Mouse (Mus musculus) neural tube, embryonic 13.5 days (tissue): ENCODE measurements around the gene Hnrnpa3. TPM values are rescaled to one million over a fixed set of nuclear protein-coding genes. Genes with fewer than 3 reads are reported as not detected.

Source experiments
- ATAC-seq: fragments of 200-750 bp; cut with Nextera tagmentation; 2 replicates; pipeline ENCODE4 v1.8.0; 2017; ENCODE audit warnings: low read depth, mild to moderate bottlenecking, moderate TSS enrichment, moderate library complexity
- H3K27ac ChIP-seq: fragments of 300-500 bp; sonication (generic); replicated peaks from 2 replicates; pipeline ENCODE4 v1.5.1; 2015; ENCODE audit warnings: moderate library complexity, mild to moderate bottlenecking, inconsistent platforms
- H3K27me3 ChIP-seq: fragments of 300-500 bp; sonication (generic); 2 replicates; pipeline ENCODE4 v1.6.1; 2015; ENCODE audit warnings: mild to moderate bottlenecking, inconsistent platforms
- H3K36me3 ChIP-seq: fragments of 300-500 bp; sonication (generic); 2 replicates; pipeline ENCODE4 v1.6.1; 2015; ENCODE audit warnings: mild to moderate bottlenecking, inconsistent platforms
- H3K4me1 ChIP-seq: fragments of 300-500 bp; sonication (generic); replicated peaks from 2 replicates; pipeline ENCODE4 v1.6.1; 2015; ENCODE audit warnings: inconsistent platforms
- H3K4me2 ChIP-seq: fragments of 300-500 bp; sonication (generic); 2 replicates; pipeline ENCODE4 v1.6.1; 2015; ENCODE audit warnings: inconsistent platforms, mild to moderate bottlenecking, moderate library complexity
- H3K4me3 ChIP-seq: fragments of 300-500 bp; sonication (generic); 2 replicates; pipeline ENCODE4 v1.5.1; 2015; ENCODE audit warnings: mild to moderate bottlenecking, inconsistent platforms
- H3K9ac ChIP-seq: fragments of 300-500 bp; sonication (generic); 2 replicates; pipeline ENCODE4 v1.6.1; 2015; ENCODE audit warnings: moderate library complexity, mild to moderate bottlenecking, inconsistent platforms
- H3K9me3 ChIP-seq: fragments of 300-500 bp; sonication (generic); 2 replicates; pipeline ENCODE4 v1.6.1; 2016; ENCODE audit warnings: inconsistent platforms
- WGBS: fragments of 180-500 bp; shearing (Covaris S2); methylation state at CpG from one replicate; pipeline ENCODE4 v1.1.7; 2015; 5-methylcytosine and 5-hydroxymethylcytosine counted together
- polyA plus RNA-seq: library from polyadenylated mRNA; unstranded; fragments of >200 nt; fragmentation: Nextera tagmentation; extraction: Ambion mirVana; gene quantifications from 2 replicates; pipeline ENCODE4 v1.2.1, GENCODE M21; 2015

The Hnrnpa3 gene
- polyA plus RNA-seq, 1 experiment from 2014 or later, result 219 TPM

- Histone ChIP-seq H3K4me2 (no peak overlapping the region), H3K9me3 (no peaks in the 10 kb centered on the region), H3K4me3 (no peak overlapping the region), H3K27me3 (no peaks in the 10 kb centered on the region), H3K4me1 (no peaks in the 10 kb centered on the region), H3K36me3 (peaks cover 10% of the 10 kb centered on the region), H3K27ac (no peak overlapping the region), H3K9ac (no peak overlapping the region)
- ATAC-seq, result no peak
- 43% methylated on average over 14 of the region's 14 CpGs for WGBS
Observed at GRCm38 (mm10) chr2:75669491-75670445, 10.7 kb downstream of the Hnrnpa3 start.

GRCm38 (mm10) chr2:75670446-75671336 lies 11.6 kb downstream of the Hnrnpa3 start:
- Histone ChIP-seq H3K9me3 (no peaks in the 10 kb centered on the region), H3K9ac (no peak overlapping the region), H3K4me3 (no peak overlapping the region), H3K36me3 (0 out of 2 replicates have a peak, but pooled peaks cover 5% of the 10 kb centered on the region), H3K27ac (no peak overlapping the region), H3K4me1 (no peaks in the 10 kb centered on the region), H3K4me2 (no peak overlapping the region), H3K27me3 (no peaks in the 10 kb centered on the region)
- WGBS, result 81% methylated on average over 6 of the region's 6 CpGs
- no peak for ATAC-seq

GRCm38 (mm10) chr2:75671337-75671660 lies 12.2 kb downstream of the Hnrnpa3 start:
- no peaks in the 10 kb centered on the region for H3K4me1 ChIP-seq
- H3K4me3 ChIP-seq, result no peak overlapping the region
- H3K9ac ChIP-seq, result no peak overlapping the region
- H3K27ac ChIP-seq, result no peak overlapping the region
- no peaks in the 10 kb centered on the region for H3K9me3 ChIP-seq
- no peaks in the 10 kb centered on the region for H3K27me3 ChIP-seq
- WGBS, result 82% methylated on average over 2 of the region's 2 CpGs
- no peak overlapping the region for H3K4me2 ChIP-seq
- 0 out of 2 replicates have a peak, but pooled peaks cover 5% of the 10 kb centered on the region for H3K36me3 ChIP-seq
- no peak for ATAC-seq

GRCm38 (mm10) chr2:75672561-75672960 lies 13.5 kb downstream of the Hnrnpa3 start:
- no peak overlapping the region for H3K4me2 ChIP-seq
- H3K4me3 ChIP-seq, result no peak overlapping the region
- H3K27me3 ChIP-seq, result no peaks in the 10 kb centered on the region
- H3K9me3 ChIP-seq, result no peaks in the 10 kb centered on the region
- ATAC-seq, result no peak
- no peak overlapping the region for H3K27ac ChIP-seq
- 0 out of 2 replicates have a peak, but pooled peaks cover 8% of the 10 kb centered on the region for H3K36me3 ChIP-seq
- H3K4me1 ChIP-seq, result no peaks in the 10 kb centered on the region
- WGBS, result 79% methylated on average over 3 of the region's 3 CpGs
- no peak overlapping the region for H3K9ac ChIP-seq

GRCm38 (mm10) chr2:75676567-75676966 lies 17.5 kb downstream of the Hnrnpa3 start:
- Histone ChIP-seq H3K27ac (no peak overlapping the region), H3K9me3 (no peaks in the 10 kb centered on the region), H3K4me1 (no peaks in the 10 kb centered on the region), H3K27me3 (no peaks in the 10 kb centered on the region), H3K4me2 (no peak overlapping the region), H3K9ac (no peak overlapping the region), H3K36me3 (0 out of 2 replicates have a peak, but pooled peaks cover 5% of the 10 kb centered on the region), H3K4me3 (no peak overlapping the region)
- ATAC-seq, result no peak
- 67% methylated on average over 14 of the region's 14 CpGs for WGBS

- H3K4me2 ChIP-seq, result no peak overlapping the region
- H3K4me3 ChIP-seq, result no peak overlapping the region
- 0 out of 2 replicates have a peak, but pooled peaks cover 3% of the 10 kb centered on the region for H3K36me3 ChIP-seq
- no peak for ATAC-seq
- no peaks in the 10 kb centered on the region for H3K9me3 ChIP-seq
- no peaks in the 10 kb centered on the region for H3K27me3 ChIP-seq
- no peak overlapping the region for H3K27ac ChIP-seq
- no peak overlapping the region for H3K9ac ChIP-seq
- WGBS, result 95% methylated on average over 8 of the region's 8 CpGs
- H3K4me1 ChIP-seq, result no peaks in the 10 kb centered on the region
Observed at GRCm38 (mm10) chr2:75679947-75680346, 20.9 kb downstream of the Hnrnpa3 start.

- no peaks in the 10 kb centered on the region for H3K9me3 ChIP-seq
- H3K4me3 ChIP-seq, result no peak overlapping the region
- 0 out of 2 replicates have a peak, but pooled peaks cover 2% of the 10 kb centered on the region for H3K36me3 ChIP-seq
- no peaks in the 10 kb centered on the region for H3K27me3 ChIP-seq
- no peak overlapping the region for H3K27ac ChIP-seq
- no peak overlapping the region for H3K9ac ChIP-seq
- no peaks in the 10 kb centered on the region for H3K4me1 ChIP-seq
- H3K4me2 ChIP-seq, result no peak overlapping the region
- ATAC-seq, result no peak
- WGBS, result 71% methylated on average over 7 of the region's 7 CpGs
Observed at GRCm38 (mm10) chr2:75681439-75681838, 22.4 kb downstream of the Hnrnpa3 start.

- 82% methylated on average over 15 of the region's 15 CpGs for WGBS
- H3K9ac ChIP-seq, result no peak overlapping the region
Observed at GRCm38 (mm10) chr2:75682978-75683709, 24.1 kb downstream of the Hnrnpa3 start.

GRCm38 (mm10) chr2:75684526-75684925 lies 25.5 kb downstream of the Hnrnpa3 start:
- Histone ChIP-seq H3K4me2 (no peak overlapping the region), H3K9ac (no peak overlapping the region), H3K36me3 (no peaks in the 10 kb centered on the region), H3K27ac (no peak overlapping the region), H3K9me3 (no peaks in the 10 kb centered on the region), H3K4me1 (no peaks in the 10 kb centered on the region), H3K4me3 (no peak overlapping the region), H3K27me3 (no peaks in the 10 kb centered on the region)
- 71% methylated on average over 3 of the region's 3 CpGs for WGBS
- ATAC-seq, result no peak

More at GRCm38 (mm10) chr2:75682978-75683709, 24.1 kb downstream of the Hnrnpa3 start:
- no peak overlapping the region for H3K4me3 ChIP-seq
- ATAC-seq, result no peak
- H3K4me2 ChIP-seq, result no peak overlapping the region
- H3K4me1 ChIP-seq, result no peaks in the 10 kb centered on the region
- H3K36me3 ChIP-seq, result no peaks in the 10 kb centered on the region
- H3K27me3 ChIP-seq, result no peaks in the 10 kb centered on the region
- H3K27ac ChIP-seq, result 0 out of 2 replicates have a peak overlapping the region, but pooled peaks have one; percentile 49
- no peaks in the 10 kb centered on the region for H3K9me3 ChIP-seq

GRCm38 (mm10) chr2:75685458-75685861 lies 26.4 kb downstream of the Hnrnpa3 start:
- WGBS, result 86% methylated on average over 6 of the region's 6 CpGs
- Histone ChIP-seq H3K4me2 (no peak overlapping the region), H3K9me3 (no peaks in the 10 kb centered on the region), H3K4me1 (no peaks in the 10 kb centered on the region), H3K9ac (no peak overlapping the region), H3K36me3 (no peaks in the 10 kb centered on the region), H3K27me3 (no peaks in the 10 kb centered on the region), H3K27ac (no peak overlapping the region), H3K4me3 (no peak overlapping the region)
- no peak for ATAC-seq

GRCm38 (mm10) chr2:75687040-75687749 lies 28.1 kb downstream of the Hnrnpa3 start:
- WGBS, result 89% methylated on average over 10 of the region's 10 CpGs
- H3K4me2 ChIP-seq, result no peak overlapping the region

More at GRCm38 (mm10) chr2:75687040-75687749, 28.1 kb downstream of the Hnrnpa3 start:
- no peaks in the 10 kb centered on the region for H3K36me3 ChIP-seq
- no peaks in the 10 kb centered on the region for H3K27me3 ChIP-seq
- no peak for ATAC-seq
- no peaks in the 10 kb centered on the region for H3K9me3 ChIP-seq
- no peaks in the 10 kb centered on the region for H3K4me1 ChIP-seq
- no peak overlapping the region for H3K4me3 ChIP-seq
- H3K27ac ChIP-seq, result no peak overlapping the region
- H3K9ac ChIP-seq, result no peak overlapping the region
